Mouse (Mus musculus): ENCODE data around the gene Tent4a.

- TF ChIP-seq POLR2A (IDR thresholded peaks at IDR 0.05; ENCODE audit: low read depth, low read length), result no peak
- TF ChIP-seq CTCF (IDR thresholded peaks at IDR 0.05; ENCODE audit: extremely low read depth, insufficient read length, insufficient replicate concordance, low read depth, low read length), result no peak
Measured at GRCm38 (mm10) chr13:69534334-69534653, at the start of gene Tent4a.
